Mouse (Mus musculus) ES-E14 (cell line): ENCODE results near the gene 3110009E18Rik.

ENCODE experiments used
- CHD2 ChIP-seq: IDR thresholded peaks from 2 replicates; pipeline ENCODE4 v1.6.1; 2014; ENCODE audit warnings: mild to moderate bottlenecking, low read depth, low read length, inconsistent platforms
- MAFK ChIP-seq: IDR thresholded peaks from 2 replicates; pipeline ENCODE4 v1.6.1; 2014; ENCODE audit warnings: mild to moderate bottlenecking, low read depth, low read length, inconsistent platforms; ENCODE audit not compliant: insufficient read depth
- ZC3H11A ChIP-seq: IDR thresholded peaks from 2 replicates; pipeline ENCODE4 v1.6.1; 2012; ENCODE audit warnings: low read depth, mild to moderate bottlenecking, inconsistent platforms, low read length, borderline replicate concordance
- ZNF384 ChIP-seq: IDR thresholded peaks from 2 replicates; pipeline ENCODE4 v1.6.1; 2012; ENCODE audit warnings: low read depth, low read length, inconsistent platforms

DNA sequence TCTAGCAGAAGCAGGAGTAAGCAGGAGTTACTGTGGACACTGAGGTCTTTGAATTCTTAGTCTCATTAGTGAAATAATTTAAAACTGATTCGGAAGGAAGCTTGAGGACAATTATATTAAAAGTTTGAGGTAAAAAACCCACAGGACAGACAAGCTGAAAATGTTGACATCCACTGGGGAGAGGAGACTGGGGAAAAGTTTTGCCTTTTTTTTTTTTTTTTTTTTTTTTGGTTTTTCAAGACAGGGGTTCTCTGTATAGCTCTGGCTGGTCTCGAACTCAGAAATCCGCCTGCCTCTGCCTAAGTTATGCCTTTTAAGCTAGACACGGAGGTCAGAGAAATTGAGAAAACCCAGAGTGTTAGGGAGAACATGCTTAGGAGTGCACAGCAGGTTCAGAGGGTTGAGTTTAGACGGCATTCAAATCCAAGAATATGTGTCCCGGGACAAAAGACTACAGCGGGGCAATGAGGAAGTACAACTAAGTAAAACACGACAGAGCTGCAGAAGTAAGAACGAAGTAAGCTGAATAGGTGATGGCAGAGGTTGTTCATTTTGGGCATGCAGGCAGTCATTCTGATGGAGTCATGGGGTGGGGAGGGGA, 1.0 kb downstream of the 3110009E18Rik start:
- TF ChIP-seq CHD2 (no peak), MAFK (no peak), ZNF384 (peak; percentile 78), ZC3H11A (no peak)
